Mouse (Mus musculus) C2C12 (cell line): ENCODE results near the gene Fam8a1. TPM values are rescaled to one million over a fixed set of nuclear protein-coding genes. Genes with fewer than 3 reads are reported as not detected.

Source experiments
- H3K27me3 ChIP-seq: one replicate; pipeline ENCODE4 v1.6.1; 2011; ENCODE audit not compliant: control insufficient read depth, insufficient read depth, insufficient read length
- H3K36me3 ChIP-seq: one replicate; pipeline ENCODE4 v1.6.1; 2011; ENCODE audit not compliant: control insufficient read depth, insufficient read depth
- H3K4me3 ChIP-seq: one replicate; pipeline ENCODE4 v1.5.1; 2011; ENCODE audit warnings: mild to moderate bottlenecking, control low read depth; ENCODE audit not compliant: poor library complexity, insufficient read depth, severe bottlenecking
- H3K79me2 ChIP-seq: one replicate; pipeline ENCODE4 v1.6.1; 2011; ENCODE audit not compliant: control insufficient read depth, insufficient read depth
- H3K79me3 ChIP-seq: one replicate; pipeline ENCODE4 v1.6.1; 2011; ENCODE audit warnings: low read depth, control low read depth
- H3ac ChIP-seq: one replicate; pipeline ENCODE3; 2011; ENCODE audit warnings: low read depth; ENCODE audit not compliant: control insufficient read depth, insufficient read length
- CEBPB ChIP-seq: IDR thresholded peaks from one replicate; pipeline ENCODE4 v1.6.1; 2011; ENCODE audit warnings: low read depth, mild to moderate bottlenecking, control low read depth, moderate library complexity
- CTCF ChIP-seq: IDR thresholded peaks from one replicate; pipeline ENCODE4 v1.5.1; 2011; ENCODE audit not compliant: control insufficient read depth, insufficient read depth, insufficient read length
- FOSL1 ChIP-seq: IDR thresholded peaks from one replicate; pipeline ENCODE4 v1.8.0; 2011; ENCODE audit warnings: mild to moderate bottlenecking, low read length; ENCODE audit not compliant: poor library complexity, insufficient read depth, severe bottlenecking
- MAX ChIP-seq: IDR thresholded peaks from one replicate; pipeline ENCODE4 v1.6.1; 2011; ENCODE audit warnings: mild to moderate bottlenecking, control low read depth
- MYOD1 ChIP-seq: IDR thresholded peaks from one replicate; pipeline ENCODE4 v1.6.1; 2011; ENCODE audit warnings: low read depth; ENCODE audit not compliant: control insufficient read depth, insufficient read length
- MYOG ChIP-seq: IDR thresholded peaks from one replicate; pipeline ENCODE4 v1.6.1; 2011; ENCODE audit not compliant: control insufficient read depth, insufficient read length; ENCODE audit errors: extremely low read depth
- USF1 ChIP-seq: IDR thresholded peaks from one replicate; pipeline ENCODE4 v1.6.1; 2011; ENCODE audit warnings: low read depth, mild to moderate bottlenecking, control low read depth, moderate library complexity
- polyA plus RNA-seq: library from polyadenylated mRNA; unstranded; fragments of >200 nt; fragmentation: generic; extraction: Trizol; gene quantifications from one replicate; pipeline ENCODE4 v1.2.1, GENCODE M21; 2012; ENCODE audit warnings: missing spikeins

Gene Fam8a1
- polyA plus RNA-seq, 1 experiment: 6.4 TPM

DNA sequence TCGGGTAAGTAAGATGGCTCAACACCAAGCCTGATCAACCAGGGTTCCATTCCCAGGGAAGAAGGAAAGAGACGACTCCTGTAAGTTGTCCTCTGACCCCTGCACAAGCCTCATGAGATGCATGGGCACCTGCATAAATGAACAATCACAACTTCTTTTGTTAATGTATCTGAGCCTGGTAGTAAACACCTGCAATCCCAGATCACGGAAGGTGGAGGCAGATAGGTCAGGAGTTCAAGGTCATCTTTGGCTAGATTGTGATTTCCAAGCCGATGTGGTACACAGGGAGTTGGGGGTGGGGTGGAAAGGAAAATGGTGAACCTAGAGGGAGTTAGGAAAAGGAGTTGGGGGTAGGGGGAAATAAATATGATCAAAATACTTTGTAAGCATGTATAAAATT lies 36.5 kb upstream of the Fam8a1 start:
- Histone ChIP-seq H3K79me2 (no peaks in the 10 kb centered on the region), H3K36me3 (no peaks in the 10 kb centered on the region), H3K27me3 (no peaks in the 10 kb centered on the region), H3K79me3 (no peaks in the 10 kb centered on the region), H3ac (no peak overlapping the region), H3K4me3 (no peak overlapping the region)
- TF ChIP-seq FOSL1 (no peak), MYOG (no peak), MYOD1 (no peak), CTCF (no peak), CEBPB (no peak), USF1 (no peak)

DNA sequence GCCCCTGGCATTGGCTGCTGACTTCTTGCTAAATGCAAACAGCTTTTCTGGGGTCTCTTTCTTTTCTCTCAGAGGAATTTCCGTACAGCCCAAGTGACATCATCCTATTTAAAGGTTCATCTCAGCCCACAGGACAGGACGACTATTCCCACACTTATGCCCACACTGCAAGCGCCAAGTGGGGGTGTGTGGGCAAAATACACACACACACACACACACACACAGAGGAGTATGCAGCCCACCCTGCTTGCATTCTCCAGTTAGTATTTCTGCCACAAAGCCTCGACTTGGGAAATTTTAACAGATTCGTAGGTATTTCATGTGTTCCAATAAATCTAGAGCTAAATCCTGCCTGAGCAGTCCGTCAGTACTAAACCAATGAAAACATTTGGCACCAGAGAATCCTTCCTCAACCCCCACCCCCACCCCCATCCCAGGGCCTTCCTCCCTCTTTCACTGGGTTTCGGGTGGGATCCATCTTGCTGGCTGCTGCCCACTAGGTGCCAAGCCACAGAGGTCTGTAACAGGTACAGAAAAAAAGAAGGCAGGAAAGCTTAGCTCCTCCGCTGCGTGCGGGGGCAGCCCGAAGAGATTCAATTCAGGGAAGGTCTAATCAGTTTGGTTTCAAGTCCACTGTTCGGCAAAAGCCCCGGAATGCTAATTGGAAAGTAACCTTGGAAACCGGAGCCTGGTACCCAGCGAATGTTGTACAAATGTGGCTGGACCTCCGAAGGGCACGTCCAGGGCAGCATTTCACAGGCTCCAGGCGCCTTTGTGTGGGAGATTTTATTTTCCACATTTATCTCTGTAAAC lies 35.8 kb upstream of the Fam8a1 start:
- Histone ChIP-seq H3K79me3 (no peaks in the 10 kb centered on the region), H3K4me3 (no peak overlapping the region), H3K27me3 (no peaks in the 10 kb centered on the region), H3K79me2 (no peaks in the 10 kb centered on the region), H3ac (no peak overlapping the region), H3K36me3 (no peaks in the 10 kb centered on the region)
- TF ChIP-seq CTCF (no peak), MYOG (no peak), CEBPB (no peak), USF1 (no peak), FOSL1 (no peak), MAX (no peak), MYOD1 (no peak)

GRCm38 (mm10) chr13:46634133-46634488 lies 35.2 kb upstream of the Fam8a1 start:
- no peaks in the 10 kb centered on the region for H3K27me3 ChIP-seq
- no peak overlapping the region for H3K4me3 ChIP-seq
- no peaks in the 10 kb centered on the region for H3K79me3 ChIP-seq

DNA sequence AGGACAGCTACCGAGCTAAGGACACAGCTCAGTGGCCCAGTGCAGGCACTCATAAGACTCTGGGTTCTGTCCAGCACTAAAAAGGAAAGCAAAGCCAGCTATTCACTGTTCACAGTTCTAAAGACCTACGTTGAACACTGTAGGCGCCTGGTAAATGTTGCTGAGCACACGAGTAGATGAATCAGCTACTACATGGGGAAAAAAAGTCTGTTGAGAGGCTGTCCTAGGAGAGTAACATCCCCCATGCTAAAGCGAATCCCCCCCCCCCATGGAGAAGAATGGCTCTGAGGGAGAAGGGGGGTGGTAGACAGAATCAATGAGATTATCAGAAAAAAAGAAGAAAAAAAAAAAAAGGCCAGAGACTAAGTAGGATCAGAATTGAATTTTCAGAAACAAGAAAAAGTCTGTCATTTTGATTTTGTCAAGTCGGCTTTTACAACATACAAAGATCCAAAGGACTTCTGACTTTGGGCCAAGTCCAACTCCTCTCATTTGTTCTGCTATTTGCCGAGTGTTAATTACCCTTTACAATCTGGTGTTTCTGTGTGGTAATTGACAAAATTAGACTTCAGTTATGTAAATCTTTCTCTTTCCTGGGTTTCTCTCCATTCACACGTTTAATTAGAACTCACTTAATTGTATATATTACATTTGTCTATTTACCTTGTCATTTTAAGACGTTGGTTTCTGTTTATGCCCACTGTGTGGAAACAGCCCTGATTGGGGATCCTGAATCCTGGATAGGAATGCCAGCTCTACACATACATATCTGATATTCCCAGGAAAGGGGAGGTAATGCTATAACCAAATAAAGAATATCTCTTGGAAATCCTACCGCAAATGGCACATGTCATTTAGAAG lies 28.5 kb upstream of the Fam8a1 start:
- Histone ChIP-seq H3K36me3 (no peaks in the 10 kb centered on the region), H3K79me3 (no peaks in the 10 kb centered on the region), H3K79me2 (no peaks in the 10 kb centered on the region), H3K4me3 (no peak overlapping the region), H3ac (no peak overlapping the region), H3K27me3 (no peaks in the 10 kb centered on the region)
- TF ChIP-seq USF1: no peak
- no peak for TF ChIP-seq CEBPB
- TF ChIP-seq MYOG: no peak
- no peak for TF ChIP-seq FOSL1
- TF ChIP-seq MAX: no peak
- TF ChIP-seq CTCF: no peak
- TF ChIP-seq MYOD1: no peak

More at GRCm38 (mm10) chr13:46634133-46634488, 35.2 kb upstream of the Fam8a1 start:
- Histone ChIP-seq H3ac (no peak overlapping the region), H3K36me3 (no peaks in the 10 kb centered on the region), H3K79me2 (no peaks in the 10 kb centered on the region)
- no peak for TF ChIP-seq MYOG
- no peak for TF ChIP-seq MYOD1
- no peak for TF ChIP-seq CEBPB
- no peak for TF ChIP-seq USF1
- TF ChIP-seq MAX: no peak
- no peak for TF ChIP-seq FOSL1
- TF ChIP-seq CTCF: no peak

DNA sequence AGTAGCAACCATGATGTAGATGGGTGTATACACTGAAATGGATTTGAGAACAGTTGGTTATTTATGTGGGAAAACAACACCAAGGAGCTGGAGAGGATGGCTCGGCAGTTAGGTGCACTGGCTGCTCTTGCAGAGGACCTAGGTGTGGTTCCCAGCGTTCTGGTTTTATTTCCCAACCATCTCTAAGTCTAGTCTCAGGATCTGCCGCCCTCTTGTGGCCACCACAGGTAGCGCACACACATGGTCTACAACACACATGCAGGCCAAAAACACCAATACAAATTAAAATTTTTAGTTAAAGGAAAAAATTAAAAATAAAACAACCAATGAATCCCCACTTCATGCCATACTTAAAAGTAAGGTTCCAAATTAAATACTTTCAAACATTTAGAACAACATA lies 27.0 kb upstream of the Fam8a1 start:
- H3K27me3 ChIP-seq: no peaks in the 10 kb centered on the region
- no peak overlapping the region for H3ac ChIP-seq
- no peak overlapping the region for H3K4me3 ChIP-seq
- H3K79me3 ChIP-seq: no peaks in the 10 kb centered on the region
- no peaks in the 10 kb centered on the region for H3K36me3 ChIP-seq
- no peak for TF ChIP-seq FOSL1
- no peak for TF ChIP-seq CTCF
- TF ChIP-seq USF1: no peak
- TF ChIP-seq MYOD1: no peak
- TF ChIP-seq CEBPB: no peak
- TF ChIP-seq MAX: no peak
- TF ChIP-seq MYOG: no peak
- H3K79me2 ChIP-seq: no peaks in the 10 kb centered on the region
